Mouse (Mus musculus) activated CD4-positive, CD25-positive, alpha-beta regulatory T cell, adult 4 months (primary cell): ENCODE data around the gene Far1. TPM values are rescaled to one million over a fixed set of nuclear protein-coding genes. Genes with fewer than 3 reads are reported as not detected.
A peak's percentile ranks its signal among the peaks of the same experiment; 100 is the strongest.

ENCODE experiments used
- ATAC-seq: one replicate; pipeline ENCODE4 v1.8.0; 2017
- polyA plus RNA-seq, 2 experiments: library from polyadenylated mRNA; unstranded; fragments of 100-300 nt; shearing (Covaris generic); gene quantifications; one replicate each; pipeline ENCODE4 v1.2.1; 2017

The Far1 gene
- 100 to 1,000 TPM in 1 of 2 experiments, 10 to 100 TPM in 1; 95.3 to 103 TPM for polyA plus RNA-seq

DNA sequence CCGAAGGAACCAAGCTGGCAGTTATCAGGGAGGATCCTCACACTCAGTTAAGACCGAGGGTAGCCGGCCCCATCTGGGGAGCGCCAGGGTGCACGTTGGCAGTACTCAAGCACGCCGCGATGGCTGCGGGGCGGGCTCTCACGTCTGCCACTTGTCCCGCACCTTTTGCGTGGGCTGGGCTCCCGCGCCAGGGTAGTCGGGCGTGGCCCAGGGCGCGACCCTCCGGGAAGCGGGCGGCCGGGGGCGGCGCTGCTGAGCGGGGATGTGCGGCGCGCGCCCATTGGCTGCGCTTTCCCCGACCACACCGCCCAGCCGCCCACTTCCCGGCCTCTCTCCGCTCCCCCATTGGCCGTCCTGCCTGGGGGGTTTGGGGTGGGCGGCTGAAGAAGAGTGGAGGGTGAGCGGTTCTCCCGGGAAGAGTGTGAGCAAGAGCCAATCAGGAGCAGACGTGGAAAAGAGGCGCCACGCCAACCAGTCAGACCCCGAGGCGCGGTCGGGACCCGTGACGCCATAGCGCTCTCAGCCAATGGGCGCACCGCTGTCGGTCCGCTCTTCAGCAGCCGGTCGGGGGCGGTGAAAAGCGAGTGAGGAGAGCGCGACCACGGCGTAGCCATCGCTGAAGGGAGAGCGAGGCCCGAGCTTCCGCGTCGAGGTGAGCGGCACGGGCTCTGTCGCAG is at the start of gene Far1:
Gene Far1 (plus strand): TSS at position 549 of the 677 bp plus-strand sequence.
- peak; percentile 90 for ATAC-seq

GRCm38 (mm10) chr7:113468345-113468744 is 45.3 kb upstream of the Far1 start:
- ATAC-seq, result no peak

DNA sequence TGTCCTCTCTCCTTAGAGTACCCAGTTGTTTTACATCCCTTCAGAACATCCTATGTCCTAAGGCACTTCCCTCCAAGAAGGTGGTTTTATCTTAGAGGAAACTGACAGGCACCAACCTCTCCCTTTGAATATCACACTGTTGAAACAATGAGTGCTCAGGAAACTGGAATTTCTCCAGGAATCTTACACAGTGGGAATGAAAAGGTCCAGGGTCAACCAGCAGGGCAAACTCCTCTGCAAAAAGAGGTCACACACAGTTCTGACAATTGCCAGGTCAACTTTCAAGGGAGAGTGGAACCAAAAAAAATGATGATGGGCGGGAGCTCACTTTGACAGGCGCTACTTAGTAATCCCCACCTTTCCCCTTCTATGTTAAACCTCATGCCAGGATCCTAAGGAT is 43.0 kb upstream of the Far1 start:
- ATAC-seq, result no peak

- ATAC-seq, result no peak
Observed at GRCm38 (mm10) chr7:113471653-113472052, 42.0 kb upstream of the Far1 start.

- ATAC-seq, result no peak
Observed at GRCm38 (mm10) chr7:113495792-113496191, 17.8 kb upstream of the Far1 start.

GRCm38 (mm10) chr7:113498413-113498812 is 15.2 kb upstream of the Far1 start:
- ATAC-seq, result no peak

- no peak for ATAC-seq
Observed at GRCm38 (mm10) chr7:113499821-113500220, 13.8 kb upstream of the Far1 start.

- ATAC-seq, result no peak
Observed at GRCm38 (mm10) chr7:113502453-113502852, 11.2 kb upstream of the Far1 start.

DNA sequence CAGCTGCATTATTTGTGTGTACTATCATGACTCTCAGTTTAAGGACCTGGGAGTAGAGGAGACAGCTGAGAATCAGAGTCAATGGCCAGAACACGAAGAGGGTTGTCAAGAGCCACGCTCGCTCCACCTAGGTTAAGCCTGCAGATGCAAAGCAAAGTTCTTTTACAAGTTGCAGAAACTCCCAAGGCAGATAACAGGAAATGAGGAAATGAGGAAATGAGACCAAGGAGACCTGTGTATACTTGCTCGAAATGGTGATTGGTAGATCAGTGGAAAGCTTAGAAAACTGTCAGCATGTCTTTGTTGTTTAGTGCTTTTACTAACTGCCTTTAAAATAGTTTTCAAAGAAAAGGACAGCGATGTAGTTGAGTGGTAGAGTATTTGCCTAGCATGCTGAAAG is 8.6 kb upstream of the Far1 start:
- ATAC-seq, result no peak

DNA sequence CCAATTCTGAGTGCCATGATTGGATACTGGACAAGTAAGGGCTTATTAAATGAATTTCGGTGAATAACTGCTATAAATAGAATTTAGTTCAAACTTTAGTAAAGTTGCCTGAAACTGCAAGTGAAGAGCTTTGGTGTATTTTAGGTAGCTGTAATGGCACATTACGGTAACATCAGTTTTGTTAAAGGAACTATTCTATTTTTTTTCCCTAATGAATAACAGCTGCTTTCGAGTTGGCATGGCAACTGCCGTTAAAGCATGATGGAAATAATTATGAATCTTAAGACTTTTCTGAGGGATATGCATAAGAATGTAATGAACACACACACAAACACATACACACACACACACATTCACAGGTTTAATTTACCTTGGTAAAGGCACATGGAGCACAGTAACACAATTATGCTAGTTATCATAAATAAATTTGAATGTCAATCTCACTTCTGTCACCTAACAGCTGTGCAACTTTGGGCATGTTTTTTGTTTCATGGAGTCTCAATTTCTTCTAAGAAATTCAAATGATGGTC is 8.1 kb upstream of the Far1 start:
- ATAC-seq, result no peak

- no peak for ATAC-seq
Observed at GRCm38 (mm10) chr7:113507846-113508245, 5.8 kb upstream of the Far1 start.

- no peak for ATAC-seq
Observed at GRCm38 (mm10) chr7:113511396-113511795, 2.2 kb upstream of the Far1 start.

GRCm38 (mm10) chr7:113512527-113513285 is 928 bp upstream of the Far1 start:
- ATAC-seq, result no peak

DNA sequence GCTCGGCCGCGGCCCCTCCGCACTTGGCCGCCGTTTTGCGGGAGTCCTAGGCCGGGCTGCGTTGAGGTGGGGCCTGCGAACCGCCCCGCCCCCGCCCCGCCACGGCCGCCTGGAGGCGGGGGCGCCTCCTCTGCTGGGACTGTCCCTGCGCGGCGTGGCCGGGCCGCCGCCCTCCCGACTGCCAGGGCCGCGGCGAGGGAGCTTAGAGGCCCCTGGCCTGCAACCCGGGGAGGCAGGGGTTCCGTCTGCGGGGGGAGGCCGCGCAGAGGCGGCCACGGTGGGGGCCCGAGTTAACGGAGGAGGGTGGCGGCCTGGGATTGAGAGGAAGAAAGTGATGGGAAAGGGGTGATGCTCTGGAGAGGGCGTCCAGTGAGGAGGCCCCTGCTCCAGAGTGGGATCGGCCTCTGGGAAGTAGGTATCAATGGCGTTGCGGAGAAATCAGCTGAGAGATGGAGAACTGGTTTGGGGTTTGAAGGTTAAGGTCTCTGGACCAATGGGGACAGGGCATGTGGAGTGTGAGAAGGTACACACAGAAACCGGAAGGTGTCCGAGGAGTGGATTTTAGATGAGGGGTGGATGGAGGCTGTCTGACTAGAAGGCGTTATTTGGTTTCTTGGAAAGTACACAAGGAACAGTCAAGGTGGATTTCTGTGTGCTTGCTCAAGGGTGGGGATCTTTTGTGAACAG is 472 bp downstream of the Far1 start:
- peak; percentile 43 for ATAC-seq

DNA sequence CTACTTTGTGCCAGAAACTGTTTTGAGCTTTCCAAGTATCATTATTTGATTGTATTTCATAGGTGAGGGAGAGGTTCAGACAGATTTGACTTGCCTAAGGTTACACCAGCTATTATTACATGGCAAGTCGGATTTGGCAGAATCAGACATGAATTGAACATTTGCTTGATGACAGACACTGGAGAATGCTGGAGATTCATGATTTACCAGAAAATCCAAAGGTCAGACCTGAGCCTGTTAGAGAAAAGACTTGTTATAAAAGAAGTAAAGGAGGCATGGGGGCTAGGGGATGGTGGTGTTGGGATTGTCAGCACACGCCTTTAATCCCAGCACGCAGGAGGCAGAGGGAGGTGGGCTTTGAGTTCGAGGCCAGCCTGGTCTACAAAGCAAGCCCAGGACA is 2.2 kb downstream of the Far1 start:
- ATAC-seq, result no peak

DNA sequence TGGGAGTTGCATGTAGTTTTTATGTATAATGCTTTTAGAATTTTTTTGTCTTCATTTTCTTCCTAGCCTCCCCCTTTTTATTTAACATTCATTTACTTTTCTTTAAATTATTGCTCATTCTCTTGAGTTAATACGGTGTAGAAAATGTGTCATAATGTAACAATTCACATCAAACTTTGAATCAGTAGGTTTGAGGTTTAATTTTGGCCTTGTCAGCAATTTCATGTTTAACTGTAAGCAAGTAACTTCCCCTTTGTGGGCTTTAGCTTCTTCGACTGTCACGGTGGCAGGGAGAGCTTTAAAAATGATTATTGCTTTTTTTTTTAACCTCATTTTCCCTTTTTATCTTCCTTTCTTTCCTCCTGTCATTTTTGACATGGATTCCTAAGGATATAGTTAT is 4.8 kb downstream of the Far1 start:
- no peak for ATAC-seq

DNA sequence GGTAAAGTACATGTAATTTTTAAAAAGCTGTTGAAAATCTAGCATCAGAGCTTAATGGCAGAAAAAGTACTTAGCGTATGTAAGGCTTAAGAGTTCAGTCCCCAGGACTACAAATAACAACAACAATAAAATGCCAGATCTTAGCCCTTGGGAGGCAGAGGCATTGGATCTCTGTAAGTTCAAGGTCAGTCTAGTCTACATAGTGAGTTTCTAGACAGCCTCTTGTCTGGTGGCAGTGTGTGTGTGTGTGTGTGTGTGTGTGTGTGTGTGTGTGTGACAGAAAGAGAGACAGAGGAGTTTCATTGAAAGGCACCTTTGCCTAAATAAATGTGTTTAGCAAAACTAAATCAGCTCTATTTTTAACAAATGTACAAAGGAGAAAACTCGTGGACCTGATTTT is 5.3 kb downstream of the Far1 start:
- ATAC-seq, result no peak

DNA sequence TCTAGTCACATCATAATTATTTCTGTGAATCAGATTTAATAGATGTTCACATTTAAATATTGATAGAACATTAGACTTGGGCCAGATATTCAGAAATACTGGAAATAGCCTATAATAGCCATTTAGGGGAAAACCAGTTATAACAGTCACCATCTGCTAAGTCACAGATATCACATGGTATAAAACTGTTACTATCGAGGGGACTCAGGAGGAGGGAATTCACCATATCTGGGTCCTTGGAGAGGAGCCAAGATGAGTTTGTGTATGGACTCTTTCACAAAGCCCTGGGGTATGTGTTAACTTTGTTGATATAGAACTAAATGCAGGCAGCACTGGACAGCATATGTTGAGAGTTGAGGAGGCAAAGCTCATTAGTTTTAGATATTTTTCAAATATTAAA is 29.5 kb downstream of the Far1 start:
- ATAC-seq, result no peak

DNA sequence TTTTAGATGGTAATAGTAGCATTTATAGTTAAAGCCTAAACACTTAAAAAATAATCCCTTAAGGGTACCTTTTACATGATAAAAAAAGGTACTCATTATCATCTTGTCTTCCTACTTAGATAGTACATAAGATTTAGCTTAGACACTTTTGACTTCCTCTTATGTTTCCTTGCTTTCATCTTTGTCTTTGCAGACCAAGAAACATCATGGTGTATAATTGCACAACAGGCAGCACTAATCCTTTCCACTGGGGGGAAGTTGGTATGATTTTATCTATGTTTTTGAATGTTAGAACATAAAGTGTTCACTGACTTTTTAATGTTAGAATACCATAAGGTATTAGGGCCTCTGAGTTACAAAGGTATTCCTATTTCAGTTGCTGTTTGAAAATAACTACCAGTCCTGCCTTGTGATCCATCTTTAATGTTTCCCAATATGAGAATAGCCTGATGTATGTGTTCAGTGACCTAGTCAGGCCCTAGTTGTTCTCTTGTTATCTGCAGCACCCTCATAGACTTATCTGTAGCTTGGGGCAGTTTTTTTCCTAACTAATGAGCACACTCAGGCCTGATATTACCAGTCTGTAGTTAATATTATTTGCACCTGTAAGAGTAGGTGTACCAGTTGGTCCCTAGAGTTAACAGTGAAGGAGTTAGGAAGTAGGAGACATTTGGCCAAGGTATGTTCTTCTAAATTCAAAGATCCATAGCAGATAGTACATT is 38.3 kb downstream of the Far1 start:
- no peak for ATAC-seq

DNA sequence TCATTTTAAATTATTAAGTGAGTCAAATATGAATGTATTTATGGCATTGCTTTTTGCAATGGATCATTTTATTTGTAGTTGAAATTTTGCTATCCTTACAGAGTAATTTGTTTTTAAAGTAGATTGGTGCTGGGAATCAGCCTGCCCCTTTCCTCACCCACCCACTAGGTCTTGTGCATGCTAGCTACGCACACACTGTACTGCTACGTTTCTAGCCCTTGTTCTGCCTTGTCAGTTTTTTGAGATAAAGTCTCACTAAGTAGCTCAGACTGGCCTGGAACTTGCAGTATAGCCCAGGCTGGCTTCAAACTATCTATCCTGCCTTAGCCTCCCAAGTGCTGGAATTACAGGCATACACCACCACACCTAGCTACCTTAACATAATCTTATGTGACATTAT is 38.9 kb downstream of the Far1 start:
- no peak for ATAC-seq

- ATAC-seq, result no peak
Observed at GRCm38 (mm10) chr7:113556138-113556537, 42.5 kb downstream of the Far1 start.

DNA sequence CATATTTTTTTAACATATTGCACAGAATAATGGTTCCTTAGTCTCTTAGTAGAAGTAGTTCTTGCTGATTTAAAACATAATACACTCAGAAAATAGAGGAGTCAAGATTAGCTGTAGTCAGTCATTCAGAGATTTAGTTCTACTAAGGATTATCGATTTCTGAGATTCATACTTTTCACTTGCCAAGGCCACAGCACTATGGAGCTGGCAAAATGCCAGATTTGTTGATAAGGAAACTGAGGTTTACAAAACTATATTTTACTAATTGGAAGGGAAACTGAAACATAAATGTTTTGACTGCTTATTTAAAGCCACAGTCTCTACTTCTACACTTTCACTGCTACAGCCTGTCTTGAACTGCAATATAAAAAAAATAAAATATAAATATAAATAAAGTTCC is 53.3 kb downstream of the Far1 start:
- ATAC-seq, result no peak

- no peak for ATAC-seq
Observed at GRCm38 (mm10) chr7:113571121-113571520, 57.5 kb downstream of the Far1 start.
